Mouse (Mus musculus) embryo, embryonic 10.5 days (tissue): ENCODE data around the gene Gm10073.
A peak's percentile ranks its signal among the peaks of the same experiment; 100 is the strongest.

Experiments
- DNase-seq: peaks from one replicate; pipeline ENCODE4 v3.0.0-alpha.2; 2015; ENCODE audit warnings: low spot score

The Gm10073 gene

GRCm38 (mm10) chr8:106550906-106551305 lies 22.4 kb downstream of the Gm10073 start:
- no peak for DNase-seq

DNA sequence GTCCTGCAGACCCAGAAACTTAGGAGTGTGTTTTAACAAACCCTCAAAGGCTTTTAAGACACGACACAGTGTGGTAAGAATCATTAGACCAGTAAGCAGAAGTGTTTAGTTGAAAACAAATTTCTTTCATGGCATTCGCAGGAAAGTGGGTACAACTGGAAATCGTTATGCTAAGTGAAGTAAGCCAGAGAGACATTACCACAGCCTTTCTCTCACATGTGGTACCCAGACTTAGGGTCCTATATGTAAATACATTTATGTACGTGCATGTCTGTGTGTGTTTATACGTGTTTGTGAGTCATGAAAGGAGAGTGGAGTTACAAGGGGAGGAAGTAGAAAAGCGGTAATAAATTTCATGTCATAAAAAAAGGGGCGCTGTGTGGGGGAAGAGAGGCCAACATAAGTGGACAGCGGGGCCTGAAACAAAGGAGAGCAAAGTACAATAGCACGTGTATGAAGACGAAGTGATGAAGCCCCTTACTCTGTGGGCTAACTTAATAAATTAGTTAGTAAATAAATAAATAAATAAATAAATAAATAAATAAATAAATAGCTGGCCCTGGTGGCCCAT lies 24.8 kb downstream of the Gm10073 start:
- no peak for DNase-seq

DNA sequence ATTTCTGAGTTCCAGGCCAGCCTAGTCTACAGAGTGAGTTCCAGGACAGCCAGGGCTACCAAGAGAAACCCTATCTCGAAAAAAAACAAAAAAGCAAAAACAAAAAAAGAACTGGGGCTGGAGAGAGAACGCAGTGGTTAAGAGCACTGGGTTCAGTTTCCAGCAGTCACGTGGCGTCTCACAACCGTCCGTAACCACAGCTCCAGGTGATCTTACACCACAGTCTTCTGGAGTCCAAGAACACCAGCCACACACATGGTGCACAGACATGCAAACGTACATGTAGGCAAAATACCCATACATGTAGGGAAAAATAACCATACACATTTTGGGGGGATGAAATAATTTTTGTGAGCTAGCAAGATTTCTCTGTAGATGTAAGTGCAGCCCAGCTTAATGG lies 26.5 kb downstream of the Gm10073 start:
- DNase-seq: no peak

GRCm38 (mm10) chr8:106545149-106545548 lies 28.1 kb downstream of the Gm10073 start:
- DNase-seq: no peak

GRCm38 (mm10) chr8:106543043-106543442 lies 30.2 kb downstream of the Gm10073 start:
- DNase-seq: no peak

GRCm38 (mm10) chr8:106541002-106541401 lies 32.3 kb downstream of the Gm10073 start:
- no peak for DNase-seq

- DNase-seq: no peak
Observed at GRCm38 (mm10) chr8:106539193-106539592, 34.1 kb downstream of the Gm10073 start.

GRCm38 (mm10) chr8:106535448-106535847 lies 37.8 kb downstream of the Gm10073 start:
- no peak for DNase-seq

DNA sequence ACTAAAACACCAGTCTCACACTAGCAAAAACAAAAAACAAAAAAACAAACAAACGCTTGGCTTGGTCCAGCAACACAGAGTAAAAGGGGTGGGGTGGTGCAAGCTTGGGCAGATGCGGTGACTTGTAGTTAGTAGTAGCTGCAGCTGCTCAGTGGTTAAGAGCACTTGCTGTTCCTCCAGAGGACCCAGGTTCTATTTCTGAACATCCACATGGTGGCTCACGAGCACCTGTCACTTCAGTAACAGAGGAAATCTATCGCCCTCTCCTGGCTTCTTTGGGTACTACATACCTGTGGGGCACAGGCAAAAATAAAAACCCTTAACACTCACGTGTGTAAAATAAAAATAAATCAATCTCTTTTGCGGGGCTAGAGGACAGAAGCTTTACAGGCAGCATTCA lies 38.8 kb downstream of the Gm10073 start:
- peak; percentile 82 for DNase-seq

GRCm38 (mm10) chr8:106533709-106534108 lies 39.6 kb downstream of the Gm10073 start:
- no peak for DNase-seq

- no peak for DNase-seq
Observed at GRCm38 (mm10) chr8:106530566-106530965, 42.7 kb downstream of the Gm10073 start.

DNA sequence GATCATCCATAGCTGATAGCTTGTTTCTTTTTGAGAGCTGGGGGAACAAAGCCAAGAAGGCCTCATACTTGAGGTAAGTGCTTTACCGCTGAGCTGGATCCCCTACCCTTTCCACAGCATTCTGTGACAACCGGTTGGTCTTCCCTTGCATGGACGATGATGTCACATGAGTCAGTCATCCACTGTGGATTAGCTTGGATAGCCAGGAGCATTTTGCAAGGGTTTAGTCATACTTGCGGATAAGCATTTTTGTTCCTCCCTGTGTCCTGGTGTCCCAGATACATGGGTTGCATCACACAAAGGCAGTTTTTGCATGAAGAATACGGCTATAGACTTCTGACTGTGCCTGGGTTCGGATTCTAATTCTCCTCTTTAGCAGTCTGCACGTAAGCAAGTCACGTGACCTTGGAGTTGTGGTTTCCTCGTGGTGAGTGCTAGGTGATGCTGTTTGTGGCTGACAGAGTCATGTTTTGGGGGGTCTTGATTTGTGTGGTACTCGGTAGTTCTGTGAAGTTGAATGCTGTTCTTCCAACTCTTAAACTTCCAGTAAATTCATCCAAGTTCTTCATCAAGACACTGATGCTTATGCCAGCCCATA lies 43.3 kb downstream of the Gm10073 start:
- DNase-seq: no peak

DNA sequence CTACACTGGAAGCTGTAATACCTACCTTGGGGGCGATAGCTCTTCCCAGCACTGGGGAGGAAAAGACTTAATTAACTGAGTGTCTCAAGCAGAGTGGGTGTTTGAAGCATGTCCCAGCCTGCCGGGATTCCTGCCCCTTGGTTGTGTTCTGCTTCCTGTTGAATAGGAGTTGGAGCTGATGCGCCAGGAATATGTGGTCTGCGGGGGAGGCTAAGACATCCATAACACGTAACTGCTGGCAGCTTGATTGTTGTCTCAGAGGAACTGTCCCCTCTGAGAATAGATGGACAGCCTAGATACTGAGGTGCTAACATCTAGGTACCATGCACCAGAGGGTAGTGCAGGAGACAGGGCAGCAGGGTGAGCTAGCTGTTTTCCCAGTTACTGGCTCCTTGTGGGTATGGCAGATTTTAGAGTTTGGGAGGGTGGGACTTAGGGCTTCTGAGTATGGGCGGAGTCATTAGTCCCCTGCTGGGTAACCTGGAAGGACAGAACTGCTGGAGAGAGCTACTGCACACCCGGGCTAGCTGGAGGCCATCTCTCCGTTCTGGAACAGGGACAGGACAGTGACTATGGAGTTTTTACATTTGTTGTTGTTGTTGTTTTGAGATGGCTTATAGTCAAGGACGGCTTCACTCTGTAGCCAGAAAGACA lies 44.5 kb downstream of the Gm10073 start:
- no peak for DNase-seq

DNA sequence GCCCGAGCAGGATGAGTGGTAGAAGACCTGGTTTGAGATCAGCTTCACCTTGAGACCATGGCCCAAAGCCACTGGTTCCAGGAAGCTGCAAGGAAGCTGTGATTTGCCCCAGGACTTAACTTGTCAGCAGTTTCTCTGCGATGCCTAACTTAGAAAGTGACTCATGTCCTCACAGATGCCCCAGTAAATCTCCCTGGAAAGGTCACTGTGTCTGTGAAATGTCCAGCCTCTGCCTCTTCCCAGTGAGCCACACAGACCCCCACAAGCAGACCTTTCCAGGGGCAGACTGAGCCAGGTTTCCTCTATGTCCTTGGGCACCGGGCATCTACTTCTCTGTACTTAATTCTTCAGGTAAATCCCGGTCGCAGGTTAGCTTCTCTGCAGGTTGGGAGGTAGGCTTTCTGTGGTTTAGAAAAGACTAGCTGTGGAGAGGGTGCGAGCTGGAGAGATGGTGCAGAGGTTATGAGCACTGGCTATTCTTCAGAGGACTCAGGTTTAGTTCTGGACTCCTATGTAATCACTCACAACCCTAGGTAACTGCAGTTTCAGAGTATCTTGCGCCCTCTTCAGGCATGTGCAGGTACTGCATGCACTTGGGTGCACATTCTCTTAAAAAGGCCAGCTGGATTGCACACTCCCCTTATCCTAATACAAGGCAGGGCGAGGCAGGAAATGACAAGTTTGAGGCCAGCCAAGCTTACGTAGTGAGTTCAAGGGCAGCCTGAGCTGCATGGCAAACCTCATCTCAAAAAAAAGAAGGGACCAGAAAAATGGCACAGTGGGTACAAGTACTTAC lies 45.8 kb downstream of the Gm10073 start:
- DNase-seq: no peak

DNA sequence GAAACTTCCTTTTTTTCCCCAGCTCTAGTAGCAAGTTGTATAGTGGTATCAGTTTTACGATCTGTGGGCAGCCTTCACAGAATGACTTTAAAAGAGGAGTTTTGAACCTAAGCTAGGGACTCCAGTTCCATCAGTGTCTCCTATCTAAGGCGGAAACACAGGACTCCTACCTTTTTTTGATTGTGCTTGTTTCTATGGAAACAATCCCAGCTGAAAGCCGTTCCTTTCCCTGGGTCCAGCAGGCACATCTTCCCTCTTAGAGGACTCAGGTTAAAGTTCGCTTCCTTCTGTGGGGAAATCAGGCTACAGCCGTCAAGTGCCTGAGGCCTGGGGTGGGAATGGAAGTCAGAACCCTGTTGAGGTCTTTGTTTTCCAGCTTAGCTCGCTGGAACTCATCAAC lies 46.5 kb downstream of the Gm10073 start:
- DNase-seq: no peak
